Mouse (Mus musculus) brain, embryonic 14.5 days (tissue): ENCODE data around the gene Lcp2.

Experiments
- CTCF ChIP-seq: fragments of 200-500 bp; IDR thresholded peaks from 2 replicates; pipeline ENCODE4 v1.5.1; 2012; ENCODE audit warnings: inconsistent platforms, mild to moderate bottlenecking, moderate library complexity, borderline replicate concordance; ENCODE audit not compliant: insufficient read depth, insufficient read length; ENCODE audit errors: extremely low read depth
- POLR2A ChIP-seq: fragments of 200-500 bp; IDR thresholded peaks from 2 replicates; pipeline ENCODE4 v1.6.1; 2012; ENCODE audit warnings: mild to moderate bottlenecking, inconsistent platforms, borderline replicate concordance; ENCODE audit not compliant: poor library complexity, insufficient read depth, insufficient read length, severe bottlenecking; ENCODE audit errors: extremely low read depth

DNA sequence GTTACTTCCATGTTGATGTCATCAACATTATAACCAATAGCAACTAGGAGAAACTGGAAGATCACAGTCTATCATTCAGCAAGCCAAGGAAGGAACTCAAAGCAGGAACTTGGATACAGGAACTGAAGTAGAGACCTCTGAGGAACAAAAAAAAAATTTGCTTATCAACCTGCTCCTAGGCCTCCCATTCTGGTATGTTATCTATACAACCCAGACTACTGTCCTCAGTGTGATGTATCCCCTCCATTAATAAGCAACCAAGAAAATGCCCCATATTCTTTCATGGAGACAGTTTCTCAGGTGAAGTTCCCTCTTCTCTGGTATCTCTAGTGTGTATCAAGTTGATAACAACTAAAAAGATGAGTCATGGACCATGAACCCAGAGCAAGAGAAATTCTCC, 11.6 kb downstream of the Lcp2 start:
- no peak for TF ChIP-seq POLR2A
- no peak for TF ChIP-seq CTCF
